ENCODE assay signal across 7 mouse cellular contexts in genomic region chr11:112810447-112811151, GRCm38 (mm10). TPM values are rescaled to one million over a fixed set of nuclear protein-coding genes. Genes with fewer than 3 reads are reported as not detected.
DNase-seq lines count a peak whose midpoint lies in the region; ATAC-seq lines count a peak whose summit lies in the region.

No protein-coding gene starts in this region.

- H3K4me3 ChIP-seq in forebrain, embryonic 12.5 days (replicated peaks), result peak overlapping the region; percentile 28
- peak overlapping the region; percentile 24 for H3K4me3 ChIP-seq in midbrain, embryonic 16.5 days (ENCODE audit: low read depth, low read length)

- peaks cover 67% of the 10 kb centered on the region for H3K4me1 ChIP-seq in forebrain, embryonic 12.5 days
- peaks cover 23% of the 10 kb centered on the region for H3K4me1 ChIP-seq in midbrain, embryonic 16.5 days (ENCODE audit: control insufficient read depth, insufficient read depth, low read length)

- no peaks in the 10 kb centered on the region for H3K9me3 ChIP-seq in forebrain, embryonic 12.5 days
- H3K9me3 ChIP-seq in midbrain, embryonic 16.5 days (replicated peaks; ENCODE audit: control insufficient read depth, low read length, poor library complexity, severe bottlenecking), result no peaks in the 10 kb centered on the region

- peak; percentile 45 for ATAC-seq in forebrain, embryonic 12.5 days (ENCODE audit: low FRiP score)
- peak; percentile 37 for ATAC-seq in midbrain, embryonic 16.5 days

- peak overlapping the region; percentile 38; the same call in 1 of the 2 replicates for H3K9ac ChIP-seq in forebrain, embryonic 12.5 days
- no peak overlapping the region for H3K9ac ChIP-seq in midbrain, embryonic 16.5 days (ENCODE audit: low read depth, low read length)

- under 1% methylated on average over 17 of the region's 17 CpGs for whole genome bisulfite sequencing in forebrain, embryonic 12.5 days
- WGBS in midbrain, embryonic 16.5 days, result 2% methylated on average over 17 of the region's 17 CpGs

- H3K27ac ChIP-seq in forebrain, embryonic 12.5 days, result peak overlapping the region; percentile 90
- H3K27ac ChIP-seq in midbrain, embryonic 16.5 days (ENCODE audit: low read length), result peak overlapping the region; percentile 65

- H3K36me3 ChIP-seq in forebrain, embryonic 12.5 days (replicated peaks), result no peaks in the 10 kb centered on the region
- no peaks in the 10 kb centered on the region for H3K36me3 ChIP-seq in midbrain, embryonic 16.5 days (ENCODE audit: control insufficient read depth, insufficient read depth, low read length)

- H3K27me3 ChIP-seq in forebrain, embryonic 12.5 days, result no peaks in the 10 kb centered on the region
- no peaks in the 10 kb centered on the region for H3K27me3 ChIP-seq in midbrain, embryonic 16.5 days (ENCODE audit: control insufficient read depth, insufficient read depth, low read depth, low read length)

- H3K4me2 ChIP-seq in forebrain, embryonic 12.5 days, result peak overlapping the region; percentile 52
- peak overlapping the region; percentile 54 for H3K4me2 ChIP-seq in midbrain, embryonic 16.5 days (ENCODE audit: low read length)

- DNase-seq in layer of hippocampus, adult 11-12 months (ENCODE audit: low spot score), result peak; percentile 25
- DNase-seq in layer of hippocampus, adult 9-10 months (ENCODE audit: low spot score), result no peak
- peak; percentile 33 for DNase-seq in kidney, postnatal 10 days
- DNase-seq in ovary, postnatal 36 days (ENCODE audit: low spot score), result no peak
- DNase-seq in thymus, postnatal 36 days, result no peak

RNA-seq across cellular contexts. Expression of gene Sox9, which starts 28.6 kb away (rescaled TPM):
- 152 and 186 TPM in 2 replicates for polyA plus RNA-seq in forebrain, embryonic 12.5 days (2016; fragmentation: Nextera tagmentation; extraction: Ambion mirVana)
- polyA plus RNA-seq in midbrain, embryonic 16.5 days (2015; fragmentation: Nextera tagmentation; extraction: Ambion mirVana), result 42.4 and 45.9 TPM in 2 replicates

Comparison
In these comparisons a context has a peak if more than half of its experiments do, and no peak if none do; other contexts are left out.
1. DNase-seq: peak in layer of hippocampus, adult 11-12 months (single experiment) and kidney, postnatal 10 days (single experiment); none in layer of hippocampus, adult 9-10 months (single experiment), ovary, postnatal 36 days (single experiment) and thymus, postnatal 36 days (0 of 2).